Mouse (Mus musculus): ENCODE measurements around the gene Hdgf. TPM values are rescaled to one million over a fixed set of nuclear protein-coding genes. Genes with fewer than 3 reads are reported as not detected.

Hdgf gene
- total and polyA plus RNA-seq, 3 experiments: 199 to 468 (median 215) TPM

DNA sequence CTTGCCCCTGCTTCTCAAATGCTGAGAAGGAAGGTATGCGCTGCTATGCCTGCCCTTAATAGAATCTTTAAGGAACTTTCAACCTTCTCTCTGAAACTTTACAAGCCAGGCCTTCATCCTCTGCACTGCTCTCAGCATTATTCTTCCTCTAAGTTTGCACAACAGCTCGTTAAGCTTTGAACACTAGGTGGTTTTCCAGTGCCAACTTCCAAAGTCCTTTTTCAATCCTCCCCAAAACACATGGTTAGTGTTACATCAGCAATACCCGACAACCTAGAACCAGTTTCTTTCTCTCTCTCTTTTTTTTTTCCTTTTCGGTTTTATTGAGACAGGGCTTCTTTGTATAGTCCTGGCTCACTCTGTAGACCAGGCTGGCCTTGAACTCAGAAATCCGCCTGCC, 27.9 kb downstream of the Hdgf start:
- Histone ChIP-seq H3K79me2 (replicated peaks; ENCODE audit: control insufficient read depth, extremely low read depth, insufficient read depth, poor library complexity, severe bottlenecking) (peaks cover 80% of the 10 kb centered on the region), H3K4me3 (replicated peaks in 1 of 3; ENCODE audit: low read depth in 2 of 3, low read length in 2 of 3, poor library complexity in 1 of 3) (peak overlapping the region in 1 of 3 experiments; percentile 28), H3K27ac (ENCODE audit: insufficient read depth, low read depth) (no peak overlapping the region), H3K9me3 (replicated peaks; ENCODE audit: low read length) (no peaks in the 10 kb centered on the region), H3K27me3 (replicated peaks) (no peaks in the 10 kb centered on the region), H3K4me1 (ENCODE audit: control insufficient read depth in 1 of 2, insufficient read depth in 2 of 2) (peaks cover 10 to 61% of the 10 kb centered on the region in 2 experiments), H3K9ac (ENCODE audit: insufficient read depth, low read depth) (peak overlapping the region; percentile 3; the same call in 1 of the 2 replicates), H3K4me2 (ENCODE audit: insufficient read depth, low read depth, poor library complexity, severe bottlenecking) (peak overlapping the region; percentile 19; the same call in 1 of the 2 replicates), H3K36me3 (replicated peaks in 1 of 2; ENCODE audit: control insufficient read depth in 1 of 2, insufficient read depth in 1 of 2, low read length in 1 of 2) (peaks cover 44 to 68% of the 10 kb centered on the region in 2 experiments)
- in situ Hi-C loops (cut with MboI; ENCODE audit: low pct_ligation_motif_present, low pct_unique_long_range_greater_than_20kb, low sequenced_read_pairs) (no loop called here), dilution Hi-C loops (cut with MboI; ENCODE audit: extremely low pct_ligation_motif_present, extremely low pct_unique_long_range_greater_than_20kb, low sequenced_read_pairs) (no loop called here)
- TF ChIP-seq TBP (conservative IDR thresholded peaks at IDR 0.05; ENCODE audit: low read depth, low read length) (no peak), MXI1 (IDR thresholded peaks at IDR 0.05; ENCODE audit: low read depth, low read length) (no peak), ZNF384 (IDR thresholded peaks at IDR 0.05; ENCODE audit: low read depth, low read length) (no peak), CTCF (conservative IDR thresholded peaks at IDR 0.05 in 1 of 2, IDR thresholded peaks at IDR 0.05 in 1 of 2; ENCODE audit: low read depth in 2 of 2, low read length in 2 of 2) (no peak), USF1 (IDR thresholded peaks at IDR 0.05; ENCODE audit: low read depth, low read length) (no peak), MYC (IDR thresholded peaks at IDR 0.05; ENCODE audit: low read depth, low read length) (no peak), GABPA (IDR thresholded peaks at IDR 0.05; ENCODE audit: insufficient replicate concordance, low read depth, low read length) (no peak), PAX5 (IDR thresholded peaks at IDR 0.05; ENCODE audit: low read length) (no peak), TCF12 (IDR thresholded peaks at IDR 0.05; ENCODE audit: low read depth, low read length) (no peak), POLR2AphosphoS2 (IDR thresholded peaks at IDR 0.05; ENCODE audit: low read depth, low read length) (no peak), IRF4 (IDR thresholded peaks at IDR 0.05; ENCODE audit: low read depth, low read length) (no peak), NRF1 (IDR thresholded peaks at IDR 0.05; ENCODE audit: low read depth, low read length) (no peak), CHD1 (IDR thresholded peaks at IDR 0.05; ENCODE audit: low read depth, low read length) (no peak)
- DNase-seq (ENCODE audit: extremely low read depth): no peak

DNA sequence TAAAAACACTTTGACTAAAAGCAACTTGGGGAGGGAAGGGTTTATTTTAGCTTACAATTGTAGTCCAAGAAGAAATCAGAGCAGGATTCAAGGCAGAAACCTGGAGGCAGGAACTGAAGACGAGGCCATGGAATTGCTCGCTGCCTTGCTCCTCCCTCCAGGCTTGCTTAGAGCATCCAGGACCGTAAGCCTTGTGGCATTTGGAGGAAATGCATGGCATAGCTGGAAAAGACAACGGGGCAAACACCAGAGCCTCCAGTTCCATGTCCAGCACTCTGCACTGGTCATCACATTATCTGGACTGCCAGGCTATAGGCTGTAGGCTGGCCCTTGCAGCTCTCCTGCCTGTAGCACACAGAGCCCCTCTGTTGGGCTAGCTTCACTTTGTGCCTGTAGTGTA, 28.4 kb downstream of the Hdgf start:
- DNase-seq (ENCODE audit: extremely low read depth): no peak
- Histone ChIP-seq H3K9me3 (replicated peaks; ENCODE audit: low read length) (no peaks in the 10 kb centered on the region), H3K4me1 (ENCODE audit: control insufficient read depth in 1 of 2, insufficient read depth in 2 of 2) (peaks cover 10 to 58% of the 10 kb centered on the region in 2 experiments), H3K36me3 (replicated peaks in 1 of 2; ENCODE audit: control insufficient read depth in 1 of 2, insufficient read depth in 1 of 2, low read length in 1 of 2) (peaks cover 49 to 72% of the 10 kb centered on the region in 2 experiments), H3K9ac (ENCODE audit: insufficient read depth, low read depth) (no peak overlapping the region; the same call in 1 of the 2 replicates), H3K4me3 (replicated peaks in 1 of 3; ENCODE audit: low read depth in 2 of 3, low read length in 2 of 3, poor library complexity in 1 of 3) (no peak overlapping the region), H3K79me2 (replicated peaks; ENCODE audit: control insufficient read depth, extremely low read depth, insufficient read depth, poor library complexity, severe bottlenecking) (peaks cover 75% of the 10 kb centered on the region), H3K27me3 (replicated peaks) (no peaks in the 10 kb centered on the region), H3K27ac (ENCODE audit: insufficient read depth, low read depth) (no peak overlapping the region), H3K4me2 (ENCODE audit: insufficient read depth, low read depth, poor library complexity, severe bottlenecking) (no peak overlapping the region)
- in situ Hi-C loops (cut with MboI; ENCODE audit: low pct_ligation_motif_present, low pct_unique_long_range_greater_than_20kb, low sequenced_read_pairs): no loop called here
- dilution Hi-C loops (cut with MboI; ENCODE audit: extremely low pct_ligation_motif_present, extremely low pct_unique_long_range_greater_than_20kb, low sequenced_read_pairs): no loop called here
- TF ChIP-seq JUND (conservative IDR thresholded peaks at IDR 0.05; ENCODE audit: low read depth, low read length) (no peak), HCFC1 (IDR thresholded peaks at IDR 0.05; ENCODE audit: low read depth, low read length) (no peak), MXI1 (IDR thresholded peaks at IDR 0.05; ENCODE audit: low read depth, low read length) (no peak), E2F4 (IDR thresholded peaks at IDR 0.05; ENCODE audit: insufficient replicate concordance, low read depth, low read length) (no peak), GABPA (IDR thresholded peaks at IDR 0.05; ENCODE audit: insufficient replicate concordance, low read depth, low read length) (no peak), MEF2A (IDR thresholded peaks at IDR 0.05; ENCODE audit: borderline replicate concordance, low read depth, low read length) (no peak), PAX5 (IDR thresholded peaks at IDR 0.05; ENCODE audit: low read length) (no peak), POLR2A (IDR thresholded peaks at IDR 0.05; ENCODE audit: low read depth, low read length) (no peak), NELFE (IDR thresholded peaks at IDR 0.05; ENCODE audit: low read depth, low read length) (no peak), ZC3H11A (IDR thresholded peaks at IDR 0.05; ENCODE audit: low read depth, low read length) (no peak), MAFK (IDR thresholded peaks at IDR 0.05; ENCODE audit: insufficient replicate concordance, low read length) (no peak), ZNF384 (IDR thresholded peaks at IDR 0.05; ENCODE audit: low read depth, low read length) (no peak), MAZ (IDR thresholded peaks at IDR 0.05; ENCODE audit: low read depth, low read length) (no peak), RAD21 (IDR thresholded peaks at IDR 0.05; ENCODE audit: low read depth, low read length) (no peak), TCF12 (IDR thresholded peaks at IDR 0.05; ENCODE audit: low read depth, low read length) (no peak)

Data from CH12.LX (cell line).